Mouse (Mus musculus): ENCODE results near the gene Cnot1. TPM values are rescaled to one million over a fixed set of nuclear protein-coding genes. Genes with fewer than 3 reads are reported as not detected.
"Not testable (repeated sequence)": the region's sequence is repeated elsewhere in the genome, so short reads cannot be mapped to it uniquely, and the experiment has no call there.

Gene Cnot1
- polyA plus RNA-seq, 1 experiment from 2014 or later: 33.8 TPM

DNA sequence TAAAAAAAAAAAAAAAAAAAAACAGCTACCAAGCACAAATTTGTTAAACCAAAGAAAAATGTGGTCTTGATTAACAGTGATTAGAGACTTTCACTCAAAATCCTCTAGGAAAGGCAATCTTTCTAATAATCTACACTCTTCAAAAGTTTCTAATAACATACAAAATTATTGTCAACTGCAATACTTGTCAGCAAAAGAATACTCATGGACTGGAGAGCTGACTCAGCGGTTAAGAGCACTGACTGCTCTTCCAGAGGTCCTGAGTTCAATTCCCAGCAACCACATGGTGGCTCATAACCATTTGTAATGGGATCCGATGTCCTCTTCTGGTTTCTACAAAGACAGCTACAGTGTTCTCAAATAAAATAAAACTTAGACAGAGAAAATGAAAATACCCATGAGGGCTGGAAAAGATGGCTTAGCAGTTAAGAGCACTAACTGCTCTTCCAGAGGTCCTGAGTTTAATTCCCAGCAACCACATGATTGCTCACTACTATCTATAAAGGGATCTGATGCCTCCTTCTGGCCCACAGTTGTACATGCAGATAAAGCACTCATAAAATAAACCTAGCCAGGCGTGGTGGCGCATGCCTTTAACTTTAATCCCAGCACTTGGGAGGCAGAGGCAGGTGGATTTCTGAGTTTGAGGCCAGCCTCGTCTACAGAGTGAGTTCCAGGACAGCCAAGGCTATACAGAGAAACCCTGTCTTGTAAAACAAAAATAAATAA is 11.8 kb downstream of the Cnot1 start:
- H3K4me1 ChIP-seq; H3K9me3 ChIP-seq (replicated peaks); H3K27me3 ChIP-seq (replicated peaks); H3K4me2 ChIP-seq; H3K36me3 ChIP-seq; ATAC-seq (ENCODE audit: low FRiP score); H3K9ac ChIP-seq (replicated peaks); H3K27ac ChIP-seq (replicated peaks); H3K4me3 ChIP-seq (replicated peaks): not testable (repeated sequence)
- WGBS: 95% methylated on average over 5 of the region's 5 CpGs

DNA sequence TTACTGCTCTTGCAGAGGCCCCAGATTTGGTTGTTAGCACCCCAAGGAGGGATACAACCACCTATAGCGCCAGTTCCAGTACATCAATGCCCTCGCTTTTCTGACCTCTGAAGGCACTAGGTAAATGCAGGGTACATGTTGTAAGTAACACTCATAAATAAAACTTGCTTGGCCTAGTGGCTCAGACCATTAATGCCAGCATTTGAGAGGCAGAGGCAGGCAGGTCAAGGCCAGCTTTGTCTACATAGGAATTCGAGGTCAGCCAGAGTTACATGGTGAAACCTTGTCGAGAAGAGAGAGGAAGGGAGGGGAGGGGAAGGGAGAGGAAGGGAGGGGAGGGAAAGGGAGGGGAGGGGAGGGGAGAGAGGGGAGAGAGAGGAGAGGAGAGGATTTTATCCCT is 21.7 kb downstream of the Cnot1 start:
- Histone ChIP-seq H3K27ac (replicated peaks) (no peak overlapping the region), H3K4me3 (replicated peaks) (no peak overlapping the region), H3K9ac (replicated peaks) (no peak overlapping the region), H3K36me3 (peaks cover 47% of the 10 kb centered on the region), H3K9me3 (replicated peaks) (no peaks in the 10 kb centered on the region), H3K27me3 (replicated peaks) (no peaks in the 10 kb centered on the region), H3K4me1 (no peaks in the 10 kb centered on the region), H3K4me2 (no peak overlapping the region)
- no peak for ATAC-seq (ENCODE audit: low FRiP score)
- WGBS: 98% methylated on average over 3 of the region's 4 CpGs

- no peak overlapping the region for H3K9ac ChIP-seq (replicated peaks)
- no peak for ATAC-seq (ENCODE audit: low FRiP score)
- H3K27ac ChIP-seq (replicated peaks): no peak overlapping the region
- H3K9me3 ChIP-seq (replicated peaks): no peaks in the 10 kb centered on the region
- H3K4me2 ChIP-seq: no peak overlapping the region
- no peak overlapping the region for H3K4me3 ChIP-seq (replicated peaks)
- peaks cover 54% of the 10 kb centered on the region for H3K36me3 ChIP-seq
- H3K27me3 ChIP-seq (replicated peaks): no peaks in the 10 kb centered on the region
- no peaks in the 10 kb centered on the region for H3K4me1 ChIP-seq
These were observed 24.6 kb downstream of the Cnot1 start for GRCm38 (mm10) chr8:95782628-95783027.

DNA sequence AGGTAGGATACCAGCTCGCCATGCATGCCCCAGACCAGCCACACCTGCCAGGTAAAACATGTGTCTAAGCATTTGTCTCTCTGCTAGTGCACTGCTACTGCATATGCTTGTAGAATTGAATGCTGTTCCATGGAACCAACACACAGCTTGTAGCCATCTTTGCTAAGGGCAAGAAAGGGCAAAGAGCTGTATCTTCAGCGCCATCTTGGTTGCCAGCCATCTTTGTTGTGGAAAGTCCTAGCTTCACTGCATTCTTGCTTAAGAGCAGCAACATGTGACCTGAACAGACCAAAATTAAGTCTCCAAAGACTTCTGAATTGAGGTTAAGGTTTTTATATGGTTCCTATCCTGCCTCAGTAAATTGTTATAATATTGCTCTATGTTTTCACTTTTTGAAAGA is 25.5 kb downstream of the Cnot1 start:
- Histone ChIP-seq H3K27ac (replicated peaks) (no peak overlapping the region), H3K4me3 (replicated peaks) (no peak overlapping the region), H3K9ac (replicated peaks) (no peak overlapping the region), H3K36me3 (peaks cover 46% of the 10 kb centered on the region), H3K27me3 (replicated peaks) (no peaks in the 10 kb centered on the region), H3K9me3 (replicated peaks) (no peaks in the 10 kb centered on the region), H3K4me2 (no peak overlapping the region), H3K4me1 (no peaks in the 10 kb centered on the region)
- 97% methylated on average over 2 of the region's 2 CpGs for WGBS
- no peak for ATAC-seq (ENCODE audit: low FRiP score)

GRCm38 (mm10) chr8:95781085-95781484 is 26.2 kb downstream of the Cnot1 start:
- 97% methylated on average over 3 of the region's 3 CpGs for WGBS
- H3K27me3 ChIP-seq (replicated peaks): no peaks in the 10 kb centered on the region
- H3K36me3 ChIP-seq: peaks cover 39% of the 10 kb centered on the region
- no peak overlapping the region for H3K27ac ChIP-seq (replicated peaks)
- H3K9ac ChIP-seq (replicated peaks): no peak overlapping the region
- H3K4me3 ChIP-seq (replicated peaks): no peak overlapping the region
- no peak overlapping the region for H3K4me2 ChIP-seq
- ATAC-seq (ENCODE audit: low FRiP score): no peak
- H3K9me3 ChIP-seq (replicated peaks): no peaks in the 10 kb centered on the region
- H3K4me1 ChIP-seq: no peaks in the 10 kb centered on the region

GRCm38 (mm10) chr8:95764133-95764532 is 43.1 kb downstream of the Cnot1 start:
- Histone ChIP-seq H3K27me3 (replicated peaks) (no peaks in the 10 kb centered on the region), H3K4me1 (no peaks in the 10 kb centered on the region), H3K36me3 (peaks cover 75% of the 10 kb centered on the region), H3K9me3 (replicated peaks) (no peaks in the 10 kb centered on the region), H3K4me2 (no peak overlapping the region), H3K9ac (replicated peaks) (no peak overlapping the region), H3K27ac (replicated peaks) (no peak overlapping the region), H3K4me3 (replicated peaks) (no peak overlapping the region)
- 93% methylated on average over 1 of the region's 1 CpGs for WGBS
- no peak for ATAC-seq (ENCODE audit: low FRiP score)

DNA sequence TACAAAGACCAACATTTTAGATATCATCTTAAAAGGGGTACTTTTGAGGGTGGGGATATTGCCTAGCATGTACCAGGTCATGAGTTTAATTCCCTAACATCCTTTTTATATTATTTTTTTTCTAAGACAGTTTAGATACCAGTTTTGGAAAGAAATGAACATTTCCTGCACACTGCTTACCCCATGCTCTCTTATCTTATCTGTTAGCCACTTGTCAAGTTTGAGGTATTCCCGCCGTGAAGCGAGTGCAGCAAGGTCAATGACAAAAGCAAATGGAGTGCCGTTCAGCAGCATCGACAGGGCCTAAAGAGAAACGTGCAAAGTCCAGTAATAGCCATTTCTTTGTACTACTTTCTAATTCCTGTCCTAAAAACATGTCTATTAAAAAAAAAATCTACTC is 46.9 kb downstream of the Cnot1 start:
- 93% methylated on average over 6 of the region's 6 CpGs for WGBS
- peaks cover 57% of the 10 kb centered on the region for H3K36me3 ChIP-seq
- ATAC-seq (ENCODE audit: low FRiP score): no peak
- H3K9me3 ChIP-seq (replicated peaks): no peaks in the 10 kb centered on the region
- no peaks in the 10 kb centered on the region for H3K27me3 ChIP-seq (replicated peaks)
- no peak overlapping the region for H3K4me2 ChIP-seq
- no peak overlapping the region for H3K4me3 ChIP-seq (replicated peaks)
- no peak overlapping the region for H3K9ac ChIP-seq (replicated peaks)
- no peaks in the 10 kb centered on the region for H3K4me1 ChIP-seq
- no peak overlapping the region for H3K27ac ChIP-seq (replicated peaks)

- H3K9ac ChIP-seq (replicated peaks): no peak overlapping the region
- H3K4me1 ChIP-seq: no peaks in the 10 kb centered on the region
- 95% methylated on average over 1 of the region's 1 CpGs for WGBS
- no peak overlapping the region for H3K27ac ChIP-seq (replicated peaks)
- no peaks in the 10 kb centered on the region for H3K9me3 ChIP-seq (replicated peaks)
- H3K27me3 ChIP-seq (replicated peaks): no peaks in the 10 kb centered on the region
- peaks cover 54% of the 10 kb centered on the region for H3K36me3 ChIP-seq
- H3K4me3 ChIP-seq (replicated peaks): no peak overlapping the region
- H3K4me2 ChIP-seq: no peak overlapping the region
- ATAC-seq (ENCODE audit: low FRiP score): no peak
These were observed 55.3 kb downstream of the Cnot1 start for GRCm38 (mm10) chr8:95751924-95752323.

GRCm38 (mm10) chr8:95748028-95748427 is 59.2 kb downstream of the Cnot1 start:
- Histone ChIP-seq H3K4me3 (replicated peaks) (no peak overlapping the region), H3K27me3 (replicated peaks) (no peaks in the 10 kb centered on the region), H3K36me3 (peaks cover 75% of the 10 kb centered on the region), H3K27ac (replicated peaks) (no peak overlapping the region), H3K4me1 (no peaks in the 10 kb centered on the region), H3K9ac (replicated peaks) (no peak overlapping the region), H3K4me2 (no peak overlapping the region), H3K9me3 (replicated peaks) (no peaks in the 10 kb centered on the region)
- WGBS: 96% methylated on average over 4 of the region's 4 CpGs
- ATAC-seq (ENCODE audit: low FRiP score): no peak

GRCm38 (mm10) chr8:95741732-95742131 is 65.5 kb downstream of the Cnot1 start:
- no peak overlapping the region for H3K4me2 ChIP-seq
- H3K27me3 ChIP-seq (replicated peaks): no peaks in the 10 kb centered on the region
- H3K36me3 ChIP-seq: peaks cover 78% of the 10 kb centered on the region
- no peak overlapping the region for H3K9ac ChIP-seq (replicated peaks)
- no peaks in the 10 kb centered on the region for H3K4me1 ChIP-seq
- 93% methylated on average over 7 of the region's 7 CpGs for WGBS
- no peak overlapping the region for H3K4me3 ChIP-seq (replicated peaks)
- no peaks in the 10 kb centered on the region for H3K9me3 ChIP-seq (replicated peaks)
- ATAC-seq (ENCODE audit: low FRiP score): no peak
- no peak overlapping the region for H3K27ac ChIP-seq (replicated peaks)

- WGBS: 73% methylated on average over 7 of the region's 7 CpGs
- no peak overlapping the region for H3K4me2 ChIP-seq
- no peaks in the 10 kb centered on the region for H3K27me3 ChIP-seq (replicated peaks)
- no peak overlapping the region for H3K9ac ChIP-seq (replicated peaks)
- no peak overlapping the region for H3K27ac ChIP-seq (replicated peaks)
- no peak for ATAC-seq (ENCODE audit: low FRiP score)
- H3K36me3 ChIP-seq: peaks cover 76% of the 10 kb centered on the region
- H3K4me3 ChIP-seq (replicated peaks): no peak overlapping the region
- no peaks in the 10 kb centered on the region for H3K9me3 ChIP-seq (replicated peaks)
- H3K4me1 ChIP-seq: no peaks in the 10 kb centered on the region
These were observed 68.7 kb downstream of the Cnot1 start for GRCm38 (mm10) chr8:95738596-95738995.

- H3K27ac ChIP-seq (replicated peaks): no peak overlapping the region
- H3K36me3 ChIP-seq: peaks cover 79% of the 10 kb centered on the region
- H3K4me1 ChIP-seq: no peaks in the 10 kb centered on the region
- no peaks in the 10 kb centered on the region for H3K9me3 ChIP-seq (replicated peaks)
- WGBS: 88% methylated on average over 4 of the region's 4 CpGs
- no peak overlapping the region for H3K4me3 ChIP-seq (replicated peaks)
- no peak for ATAC-seq (ENCODE audit: low FRiP score)
- H3K4me2 ChIP-seq: no peak overlapping the region
- no peaks in the 10 kb centered on the region for H3K27me3 ChIP-seq (replicated peaks)
- H3K9ac ChIP-seq (replicated peaks): no peak overlapping the region
These were observed 79.6 kb downstream of the Cnot1 start for GRCm38 (mm10) chr8:95727625-95728024.

Measured in neural tube, embryonic 15.5 days (tissue).